Mouse (Mus musculus) kidney, adult 2 months (tissue): ENCODE measurements around the gene Gm4064. TPM values are rescaled to one million over a fixed set of nuclear protein-coding genes. Genes with fewer than 3 reads are reported as not detected.
"Not testable (repeated sequence)": the region's sequence is repeated elsewhere in the genome, so short reads cannot be mapped to it uniquely, and the experiment has no call there.

Source experiments
- DNase-seq: peaks from one replicate; pipeline ENCODE4 v3.0.0; 2021
- H3K27ac ChIP-seq: fragments of 200-500 bp; 2 replicates; pipeline ENCODE4 v1.5.1; 2012; ENCODE audit warnings: low read depth, low read length, control low read depth, inconsistent platforms; ENCODE audit not compliant: insufficient read depth
- H3K27me3 ChIP-seq: fragments of 200-500 bp; replicated peaks from 2 replicates; pipeline ENCODE4 v1.6.1; 2012; ENCODE audit warnings: mild to moderate bottlenecking, moderate library complexity, low read length, inconsistent platforms; ENCODE audit not compliant: control insufficient read depth, insufficient read depth
- H3K36me3 ChIP-seq: fragments of 200-500 bp; 2 replicates; pipeline ENCODE4 v1.6.1; 2012; ENCODE audit warnings: mild to moderate bottlenecking, moderate library complexity, low read length, inconsistent platforms; ENCODE audit not compliant: control insufficient read depth, insufficient read depth
- H3K4me1 ChIP-seq: fragments of 200-500 bp; 2 replicates; pipeline ENCODE4 v1.6.1; 2011; ENCODE audit warnings: low read length; ENCODE audit not compliant: control insufficient read depth, insufficient read depth
- H3K4me3 ChIP-seq: fragments of 200-500 bp; 2 replicates; pipeline ENCODE4 v1.5.1; 2011; ENCODE audit warnings: mild to moderate bottlenecking, low read depth, low read length, control low read depth; ENCODE audit not compliant: insufficient read depth
- WGBS: fragments of 180-500 bp; shearing (Covaris S2); methylation state at CpG from one replicate; pipeline ENCODE4 v1.1.7; 2018; 5-methylcytosine and 5-hydroxymethylcytosine counted together
- polyA plus RNA-seq: library from polyadenylated mRNA; depleted of rRNA; stranded (reverse); fragments of >200 nt; gene quantifications from 2 replicates; pipeline ENCODE4 v1.2.3, GENCODE M21; 2012; rRNA removed

Gm4064 gene
- polyA plus RNA-seq = not detected in 2 replicates

DNA sequence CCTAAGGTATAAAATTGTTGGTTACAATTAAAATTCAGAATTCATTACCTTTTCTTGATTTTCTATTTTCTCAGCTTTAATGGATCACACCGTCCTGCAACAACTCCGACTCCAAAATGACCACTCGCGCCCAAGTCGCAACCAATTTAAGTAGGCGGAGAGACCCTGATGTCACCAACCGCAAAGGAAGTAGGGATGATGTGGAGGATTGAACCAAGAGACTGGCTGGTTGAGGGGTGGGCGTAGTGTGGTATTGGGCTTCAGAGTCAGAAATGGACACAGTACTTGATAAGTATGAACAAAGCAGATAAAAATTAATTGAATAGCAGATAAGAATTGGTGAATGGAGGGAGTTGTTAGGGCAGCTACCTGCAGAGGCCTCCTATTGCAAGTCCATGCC, at the start of gene Gm4064:
Gene Gm4064, minus strand, starts transcription at position 101 of the 400 bp plus-strand sequence.
- not testable (repeated sequence) for H3K36me3 ChIP-seq, H3K4me3 ChIP-seq, DNase-seq, H3K4me1 ChIP-seq, H3K27me3 ChIP-seq, H3K27ac ChIP-seq
- no CpG with 5 or more reads among the region's 8 CpGs for WGBS

DNA sequence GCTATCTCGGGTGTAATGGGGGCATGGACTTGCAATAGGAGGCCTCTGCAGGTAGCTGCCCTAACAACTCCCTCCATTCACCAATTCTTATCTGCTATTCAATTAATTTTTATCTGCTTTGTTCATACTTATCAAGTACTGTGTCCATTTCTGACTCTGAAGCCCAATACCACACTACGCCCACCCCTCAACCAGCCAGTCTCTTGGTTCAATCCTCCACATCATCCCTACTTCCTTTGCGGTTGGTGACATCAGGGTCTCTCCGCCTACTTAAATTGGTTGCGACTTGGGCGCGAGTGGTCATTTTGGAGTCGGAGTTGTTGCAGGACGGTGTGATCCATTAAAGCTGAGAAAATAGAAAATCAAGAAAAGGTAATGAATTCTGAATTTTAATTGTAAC, 34.4 kb upstream of the Gm4064 start, which contains the start of the genes Rbmy and Gm10256:
Gene Rbmy, plus strand, starts transcription at position 301 of the 400 bp plus-strand sequence.
Gene Gm10256, plus strand, starts transcription at position 320 of the 400 bp plus-strand sequence.
- H3K27me3 ChIP-seq, DNase-seq, H3K4me3 ChIP-seq, H3K27ac ChIP-seq, H3K36me3 ChIP-seq, H3K4me1 ChIP-seq: not testable (repeated sequence)
- WGBS = no CpG with 5 or more reads among the region's 9 CpGs

Other genes with a start within 250 kb of the Gm4064 start
- not detected in 2 replicates for gene H2al2c, start 197.1 kb downstream of the Gm4064 start, polyA plus RNA-seq
- gene Sry, start 132.5 kb downstream of the Gm4064 start, polyA plus RNA-seq = not detected in 2 replicates
- not detected in 2 replicates for gene H2al2b, start 75.5 kb downstream of the Gm4064 start, polyA plus RNA-seq
- gene Rbmy, start 34.5 kb upstream of the Gm4064 start, polyA plus RNA-seq = not detected in 2 replicates
- gene Gm10256, start 34.5 kb upstream of the Gm4064 start, polyA plus RNA-seq = not detected in 2 replicates
- not detected in 2 replicates for gene Gm10352, start 104.8 kb upstream of the Gm4064 start, polyA plus RNA-seq
- gene Gm29289, start 136.4 kb upstream of the Gm4064 start, polyA plus RNA-seq = not detected in 2 replicates